Mouse (Mus musculus) kidney, embryonic 15.5 days (tissue): ENCODE data around the gene Mapk14. TPM values are rescaled to one million over a fixed set of nuclear protein-coding genes. Genes with fewer than 3 reads are reported as not detected.
"Not testable (repeated sequence)": the region's sequence is repeated elsewhere in the genome, so short reads cannot be mapped to it uniquely, and the experiment has no call there.

Experiments
- ATAC-seq: fragments of 200-750 bp; cut with Nextera tagmentation; replicated peaks from 2 replicates; pipeline ENCODE4 v1.8.0; 2017; ENCODE audit warnings: moderate TSS enrichment; ENCODE audit not compliant: low FRiP score
- H3K27ac ChIP-seq: fragments of 300-500 bp; sonication (generic); 2 replicates; pipeline ENCODE4 v1.5.1; 2015; ENCODE audit warnings: mild to moderate bottlenecking, inconsistent platforms
- H3K27me3 ChIP-seq: fragments of 300-500 bp; sonication (generic); 2 replicates; pipeline ENCODE4 v1.6.1; 2015; ENCODE audit warnings: inconsistent platforms
- H3K36me3 ChIP-seq: fragments of 300-500 bp; sonication (generic); 2 replicates; pipeline ENCODE4 v1.6.1; 2015; ENCODE audit warnings: inconsistent platforms
- H3K4me1 ChIP-seq: fragments of 300-500 bp; sonication (generic); 2 replicates; pipeline ENCODE4 v1.6.1; 2015; ENCODE audit warnings: inconsistent platforms
- H3K4me2 ChIP-seq: fragments of 300-500 bp; sonication (generic); 2 replicates; pipeline ENCODE4 v1.6.1; 2015; ENCODE audit warnings: moderate library complexity, mild to moderate bottlenecking, inconsistent platforms
- H3K4me3 ChIP-seq: fragments of 300-500 bp; sonication (generic); replicated peaks from 2 replicates; pipeline ENCODE4 v1.5.1; 2015; ENCODE audit warnings: mild to moderate bottlenecking, inconsistent platforms
- H3K9ac ChIP-seq: fragments of 300-500 bp; sonication (generic); 2 replicates; pipeline ENCODE4 v1.6.1; 2015; ENCODE audit warnings: mild to moderate bottlenecking, inconsistent platforms
- H3K9me3 ChIP-seq: fragments of 300-500 bp; sonication (generic); replicated peaks from 2 replicates; pipeline ENCODE4 v1.6.1; 2016; ENCODE audit warnings: inconsistent platforms
- WGBS: fragments of 180-500 bp; shearing (Covaris S2); methylation state at CpG from one replicate; pipeline ENCODE4 v1.1.7; 2015; ENCODE audit warnings: mixed read lengths; 5-methylcytosine and 5-hydroxymethylcytosine counted together
- polyA plus RNA-seq: library from polyadenylated mRNA; unstranded; fragments of >200 nt; fragmentation: Nextera tagmentation; extraction: Ambion mirVana; gene quantifications from 2 replicates; pipeline ENCODE4 v1.2.1, GENCODE M21; 2015

Mapk14 gene
- polyA plus RNA-seq, 1 experiment from 2014 or later = 47.3 TPM

DNA sequence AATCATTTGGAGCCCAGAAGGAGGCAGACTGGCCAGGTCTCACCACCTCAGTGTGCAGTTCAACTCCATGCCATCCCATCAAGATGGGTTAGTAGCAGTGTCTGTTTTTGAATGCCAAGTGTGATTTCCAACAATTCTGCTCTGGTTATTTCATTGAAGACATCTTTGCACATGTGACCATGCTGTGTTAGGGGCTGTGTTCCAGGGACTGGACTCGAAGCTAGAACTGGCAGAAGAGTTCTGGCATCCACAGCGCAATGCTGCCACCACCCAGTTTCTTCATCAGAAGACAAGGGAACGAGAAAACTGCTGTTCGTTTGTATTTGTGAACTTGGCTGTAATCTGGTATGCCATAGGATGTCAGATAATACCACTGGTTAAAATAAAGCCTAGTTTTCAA lies 56.9 kb downstream of the Mapk14 start:
- peaks cover 59% of the 10 kb centered on the region for H3K36me3 ChIP-seq

DNA sequence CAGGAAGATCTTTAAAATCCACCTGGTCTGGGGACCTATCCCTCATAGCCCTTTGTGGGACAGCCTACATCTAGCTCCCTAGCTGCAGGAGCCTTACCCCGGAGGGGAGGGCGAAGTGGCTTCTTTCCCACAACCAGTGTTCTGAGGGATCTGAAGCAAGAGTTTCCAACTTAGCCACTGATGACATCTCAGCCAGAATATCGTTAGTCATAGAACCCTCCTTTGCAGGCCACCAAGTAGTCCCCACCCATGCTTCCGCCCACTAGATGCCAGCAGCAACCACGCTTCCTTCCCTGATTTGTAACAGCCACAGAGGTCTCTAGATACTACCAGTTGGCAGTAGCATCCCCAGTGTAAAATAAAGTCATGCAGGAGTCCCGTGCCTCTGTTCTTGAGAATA lies 59.5 kb downstream of the Mapk14 start:
- no peaks in the 10 kb centered on the region for H3K4me1 ChIP-seq
- H3K4me2 ChIP-seq = no peak overlapping the region
- ATAC-seq = no peak
- H3K27me3 ChIP-seq = no peaks in the 10 kb centered on the region
- 75% methylated on average over 6 of the region's 6 CpGs for WGBS
- H3K27ac ChIP-seq = no peak overlapping the region
- H3K9me3 ChIP-seq = no peaks in the 10 kb centered on the region
- no peak overlapping the region for H3K4me3 ChIP-seq
- peaks cover 34% of the 10 kb centered on the region for H3K36me3 ChIP-seq
- no peak overlapping the region for H3K9ac ChIP-seq

More for the DNA sequence above, 56.9 kb downstream of the Mapk14 start:
- no peaks in the 10 kb centered on the region for H3K9me3 ChIP-seq
- no peaks in the 10 kb centered on the region for H3K4me1 ChIP-seq
- ATAC-seq = no peak
- no peak overlapping the region for H3K4me3 ChIP-seq
- 87% methylated on average over 4 of the region's 4 CpGs for WGBS
- H3K4me2 ChIP-seq = no peak overlapping the region
- H3K27ac ChIP-seq = no peak overlapping the region
- no peaks in the 10 kb centered on the region for H3K27me3 ChIP-seq
- H3K9ac ChIP-seq = no peak overlapping the region

DNA sequence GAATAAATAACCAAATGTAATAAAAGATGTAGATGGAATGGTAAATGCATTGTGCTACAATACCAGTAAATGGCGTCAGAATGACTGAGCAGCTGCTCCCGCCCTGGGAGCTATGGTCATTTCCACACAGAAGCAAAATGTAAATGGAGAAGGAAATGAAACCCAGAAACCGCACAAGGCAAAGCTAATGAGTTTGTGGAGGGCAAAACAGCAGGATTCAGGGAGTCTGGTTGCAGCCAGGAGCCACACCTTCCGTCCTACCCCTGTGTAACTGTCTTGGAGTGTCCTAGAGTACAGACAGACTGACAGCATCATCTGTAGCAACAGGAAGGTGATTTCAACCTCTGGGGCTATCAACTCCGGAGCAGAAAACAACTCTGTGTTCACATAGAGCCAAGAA lies 65.3 kb downstream of the Mapk14 start:
- no peak for ATAC-seq
- Histone ChIP-seq H3K4me3 (no peak overlapping the region), H3K27me3 (no peaks in the 10 kb centered on the region), H3K9ac (no peak overlapping the region), H3K9me3 (no peaks in the 10 kb centered on the region), H3K36me3 (no peaks in the 10 kb centered on the region), H3K27ac (no peak overlapping the region), H3K4me1 (no peaks in the 10 kb centered on the region), H3K4me2 (no peak overlapping the region)
- 51% methylated on average over 5 of the region's 5 CpGs for WGBS

DNA sequence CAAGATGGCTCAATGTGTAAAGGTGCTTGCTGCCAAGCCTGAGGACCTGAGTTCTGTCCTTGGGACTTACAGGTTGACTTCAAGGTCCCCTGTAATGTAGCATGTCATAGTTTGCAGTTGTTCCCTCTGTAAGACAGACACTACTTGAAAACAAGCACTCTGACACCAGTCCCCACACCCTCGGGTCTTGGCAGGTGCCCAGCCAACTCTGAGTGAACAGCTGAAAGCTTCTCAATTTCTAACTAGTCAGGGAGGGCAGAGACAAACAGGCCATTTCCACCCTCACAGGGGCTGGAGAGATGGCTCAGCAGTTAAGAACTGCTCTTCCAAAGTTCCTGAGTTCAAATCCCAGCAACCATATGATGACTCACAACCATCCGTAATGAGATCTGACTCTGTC lies 66.3 kb downstream of the Mapk14 start:
- no peak overlapping the region for H3K4me2 ChIP-seq
- H3K27me3 ChIP-seq = no peaks in the 10 kb centered on the region
- H3K36me3 ChIP-seq = no peaks in the 10 kb centered on the region
- no peaks in the 10 kb centered on the region for H3K4me1 ChIP-seq
- H3K9me3 ChIP-seq = no peaks in the 10 kb centered on the region
- H3K27ac ChIP-seq = no peak overlapping the region
- no peak overlapping the region for H3K4me3 ChIP-seq
- H3K9ac ChIP-seq = no peak overlapping the region
- WGBS = 66% methylated on average over 2 of the region's 2 CpGs
- no peak for ATAC-seq

DNA sequence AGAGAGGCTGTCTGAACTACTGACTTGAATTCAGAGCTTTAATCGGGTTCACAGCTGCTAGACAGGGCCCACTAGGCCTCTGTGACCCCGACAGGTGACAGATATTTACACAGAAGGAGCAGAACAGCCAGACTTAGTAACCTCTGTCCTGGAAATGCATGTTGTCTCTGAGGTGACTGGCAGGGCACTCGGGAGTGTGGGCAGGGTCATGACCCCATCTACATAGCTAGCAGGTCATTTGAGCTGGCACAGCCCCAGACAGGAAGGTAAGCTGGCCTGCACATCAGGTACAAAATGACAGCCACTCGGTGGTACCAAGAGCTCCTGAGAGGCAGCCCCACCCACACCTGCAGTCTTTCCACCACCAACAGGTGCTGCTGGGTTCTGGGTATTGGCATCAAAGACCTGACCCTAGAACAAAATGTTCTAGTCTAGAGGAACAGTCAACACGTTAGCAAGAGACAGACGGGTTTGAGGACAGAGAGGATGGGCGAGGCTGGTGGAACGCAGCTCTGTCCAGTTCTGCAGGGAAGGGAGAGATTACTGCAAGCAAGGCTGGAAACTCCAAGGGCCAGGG lies 69.7 kb downstream of the Mapk14 start:
- Histone ChIP-seq H3K27me3 (no peaks in the 10 kb centered on the region), H3K9me3 (no peaks in the 10 kb centered on the region), H3K4me2 (no peak overlapping the region), H3K4me3 (no peak overlapping the region), H3K4me1 (no peaks in the 10 kb centered on the region), H3K36me3 (no peaks in the 10 kb centered on the region), H3K9ac (no peak overlapping the region), H3K27ac (no peak overlapping the region)
- 58% methylated on average over 8 of the region's 8 CpGs for WGBS
- ATAC-seq = no peak

DNA sequence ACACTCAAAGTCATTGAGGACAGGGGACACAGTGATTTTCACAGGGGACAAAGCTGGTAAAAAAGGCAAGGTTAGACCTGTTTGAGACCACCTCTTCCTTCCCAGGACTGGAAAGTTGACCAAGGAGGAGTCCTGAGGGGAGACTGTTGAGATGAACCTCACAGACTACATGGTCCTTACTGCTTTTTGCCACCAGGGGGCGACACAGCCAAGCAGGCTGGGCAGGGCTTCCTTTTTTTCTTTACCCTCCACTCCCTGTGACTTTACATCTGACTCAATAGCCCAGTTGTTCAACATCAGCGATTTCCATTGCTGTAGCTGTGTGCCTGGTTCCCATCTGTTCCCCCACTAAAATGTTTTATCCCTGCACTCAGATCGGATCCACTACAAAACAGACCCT lies 70.7 kb downstream of the Mapk14 start:
- Histone ChIP-seq H3K9ac (no peak overlapping the region), H3K4me1 (no peaks in the 10 kb centered on the region), H3K4me3 (no peak overlapping the region), H3K27me3 (no peaks in the 10 kb centered on the region), H3K36me3 (no peaks in the 10 kb centered on the region), H3K9me3 (no peaks in the 10 kb centered on the region), H3K4me2 (no peak overlapping the region), H3K27ac (no peak overlapping the region)
- 7% methylated on average over 3 of the region's 3 CpGs for WGBS
- ATAC-seq = no peak

DNA sequence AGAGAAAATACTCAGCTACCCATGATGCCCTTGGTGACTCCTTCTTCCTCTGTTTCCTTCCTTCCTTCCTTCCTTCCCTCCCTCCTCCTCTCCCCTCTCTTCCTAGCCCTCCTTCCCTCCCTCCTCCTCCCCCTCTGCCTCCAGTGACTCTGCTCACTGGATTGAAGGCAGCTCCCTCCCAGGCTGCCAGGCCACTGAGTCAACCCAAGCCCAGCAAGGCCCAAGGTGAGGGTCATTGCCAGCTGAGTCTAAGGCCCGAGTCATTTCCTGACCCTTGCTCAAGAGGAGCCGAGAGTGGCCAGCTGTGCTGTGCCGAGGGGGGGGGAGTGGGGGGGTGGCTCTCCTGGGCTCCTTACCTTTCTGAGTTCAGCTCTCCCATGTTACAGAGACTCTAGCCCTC lies 75.1 kb downstream of the Mapk14 start:
- no peak overlapping the region for H3K27ac ChIP-seq
- WGBS = 56% methylated on average over 3 of the region's 3 CpGs
- no peaks in the 10 kb centered on the region for H3K36me3 ChIP-seq
- peaks cover 36% of the 10 kb centered on the region for H3K27me3 ChIP-seq
- H3K4me2 ChIP-seq = no peak overlapping the region
- no peak for ATAC-seq
- H3K9me3 ChIP-seq = no peaks in the 10 kb centered on the region
- H3K9ac ChIP-seq = no peak overlapping the region
- peaks cover 23% of the 10 kb centered on the region for H3K4me1 ChIP-seq
- H3K4me3 ChIP-seq = no peak overlapping the region

DNA sequence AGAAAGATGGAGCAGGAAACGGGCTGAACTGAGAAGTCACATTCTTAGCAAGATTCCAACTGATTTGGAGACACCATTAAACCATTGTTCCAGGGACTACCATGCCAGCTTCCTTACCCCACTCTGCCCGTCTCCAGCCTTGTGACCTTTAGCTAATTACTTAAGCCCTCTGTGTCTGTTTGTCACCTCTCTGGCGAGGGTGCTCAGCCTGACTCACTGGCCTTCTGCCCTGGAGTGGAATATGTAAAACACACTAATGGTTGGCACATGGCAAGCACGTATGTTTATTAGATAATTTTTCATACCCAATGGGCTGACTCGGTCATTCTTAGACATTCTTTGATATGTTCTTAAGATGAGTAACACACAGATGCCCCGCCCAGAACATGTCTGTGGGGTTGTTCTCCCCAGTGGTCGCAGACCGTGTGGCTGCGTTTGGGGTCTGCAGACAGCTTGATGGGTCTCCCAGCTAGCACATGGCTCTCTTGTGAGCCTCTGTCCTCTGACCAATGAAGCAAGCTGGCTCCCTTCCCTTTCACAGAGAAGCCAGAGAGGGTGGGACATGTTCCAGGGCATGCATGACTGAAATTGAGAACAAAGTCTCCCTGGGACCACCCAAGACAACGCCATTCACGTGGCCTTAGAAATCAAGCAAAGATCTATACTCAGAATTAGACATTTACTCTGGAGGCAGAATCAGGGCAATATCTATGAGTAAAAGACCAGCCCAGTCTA lies 75.8 kb downstream of the Mapk14 start:
- no peak for ATAC-seq
- 76% methylated on average over 11 of the region's 11 CpGs for WGBS
- no peak overlapping the region for H3K27ac ChIP-seq

DNA sequence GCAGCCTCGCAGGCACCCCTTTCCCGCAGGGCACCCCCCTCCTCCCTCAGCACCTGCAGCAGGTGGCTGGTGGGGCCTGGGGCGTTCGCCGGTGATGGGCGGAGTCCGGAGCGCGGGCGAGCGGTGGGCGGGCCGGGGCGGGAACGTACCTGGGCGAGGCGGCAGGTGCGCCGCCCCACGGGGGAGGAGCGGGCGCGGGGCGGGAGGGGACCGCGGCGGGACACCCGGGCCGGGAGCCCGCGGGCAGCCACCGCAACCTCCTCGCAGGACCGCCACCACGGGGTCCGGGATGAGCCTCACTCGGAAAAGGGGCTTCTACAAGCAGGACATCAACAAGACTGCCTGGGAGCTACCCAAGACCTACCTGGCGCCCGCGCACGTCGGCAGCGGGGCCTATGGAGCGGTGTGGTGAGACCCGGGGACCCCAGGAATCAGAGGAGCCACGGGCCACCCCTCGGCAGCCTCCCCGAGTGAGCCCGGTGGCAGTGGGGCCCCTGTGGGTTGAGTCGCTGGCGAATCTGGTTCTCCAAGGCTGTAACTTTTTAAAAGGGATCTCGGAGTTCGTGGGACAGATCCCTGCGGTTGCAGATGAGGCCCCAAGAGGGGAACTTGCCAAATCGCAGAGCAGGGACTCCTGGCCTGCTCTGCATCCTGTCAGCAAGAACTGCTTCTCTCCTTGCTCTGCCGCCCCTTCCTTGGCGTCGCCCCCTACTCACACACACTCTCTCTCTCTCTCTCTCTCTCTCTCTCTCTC lies 78.2 kb downstream of the Mapk14 start, which contains the start of gene Mapk13:
Gene Mapk13, plus strand, starts transcription at position 177 of the 754 bp plus-strand sequence.
- Histone ChIP-seq H3K4me1 (peaks cover 23% of the 10 kb centered on the region), H3K9ac (peak within 1 kb of the TSS; percentile 61), H3K4me3 (peak within 1 kb of the TSS; percentile 56), H3K4me2 (peak within 1 kb of the TSS; percentile 91), H3K27ac (peak within 1 kb of the TSS; percentile 52), H3K27me3 (peaks cover 40% of the 10 kb centered on the region), H3K36me3 (no peaks in the 10 kb centered on the region), H3K9me3 (no peaks in the 10 kb centered on the region)
- peak; percentile 33; the same call in 1 of the 2 replicates for ATAC-seq
- WGBS = under 1% methylated on average over 56 of the region's 58 CpGs

More for the DNA sequence above, 75.8 kb downstream of the Mapk14 start:
- no peaks in the 10 kb centered on the region for H3K9me3 ChIP-seq
- no peak overlapping the region for H3K4me3 ChIP-seq
- H3K4me1 ChIP-seq = peaks cover 23% of the 10 kb centered on the region
- H3K4me2 ChIP-seq = no peak overlapping the region
- H3K27me3 ChIP-seq = peaks cover 40% of the 10 kb centered on the region
- no peaks in the 10 kb centered on the region for H3K36me3 ChIP-seq
- H3K9ac ChIP-seq = no peak overlapping the region

DNA sequence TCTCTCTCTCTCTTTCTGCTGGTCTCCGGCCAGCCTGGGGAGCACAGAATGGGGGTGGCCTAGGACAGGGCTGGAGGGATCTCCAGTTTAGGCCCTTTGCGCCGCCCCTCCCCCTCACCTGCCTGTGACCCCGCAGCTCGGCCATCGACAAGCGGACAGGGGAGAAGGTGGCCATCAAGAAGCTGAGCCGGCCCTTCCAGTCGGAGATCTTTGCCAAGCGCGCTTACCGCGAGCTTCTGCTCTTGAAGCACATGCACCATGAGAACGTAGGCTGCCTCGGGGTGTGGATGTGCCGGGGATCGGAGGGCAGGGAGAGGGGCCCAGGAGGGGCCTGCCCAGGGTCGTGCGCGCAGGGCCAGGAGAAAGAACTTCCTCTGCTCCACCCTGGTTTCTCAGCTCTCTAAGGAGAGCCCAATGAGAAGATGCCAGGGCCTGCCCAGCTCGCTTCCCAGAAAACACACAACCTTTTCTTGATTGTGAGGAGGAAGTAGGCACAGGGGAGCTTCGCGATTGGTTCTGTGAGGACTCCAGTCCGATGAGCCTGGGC lies 78.8 kb downstream of the Mapk14 start:
- 0 out of 2 replicates have a peak, but pooled peaks have one; percentile 27 for ATAC-seq
- H3K36me3 ChIP-seq = no peaks in the 10 kb centered on the region
- peak overlapping the region; percentile 56 for H3K4me3 ChIP-seq
- peaks cover 40% of the 10 kb centered on the region for H3K27me3 ChIP-seq
- 7% methylated on average over 24 of the region's 24 CpGs for WGBS
- H3K27ac ChIP-seq = peak overlapping the region; percentile 52
- peaks cover 23% of the 10 kb centered on the region for H3K4me1 ChIP-seq
- peak overlapping the region; percentile 91 for H3K4me2 ChIP-seq
- no peaks in the 10 kb centered on the region for H3K9me3 ChIP-seq
- peak overlapping the region; percentile 61 for H3K9ac ChIP-seq

DNA sequence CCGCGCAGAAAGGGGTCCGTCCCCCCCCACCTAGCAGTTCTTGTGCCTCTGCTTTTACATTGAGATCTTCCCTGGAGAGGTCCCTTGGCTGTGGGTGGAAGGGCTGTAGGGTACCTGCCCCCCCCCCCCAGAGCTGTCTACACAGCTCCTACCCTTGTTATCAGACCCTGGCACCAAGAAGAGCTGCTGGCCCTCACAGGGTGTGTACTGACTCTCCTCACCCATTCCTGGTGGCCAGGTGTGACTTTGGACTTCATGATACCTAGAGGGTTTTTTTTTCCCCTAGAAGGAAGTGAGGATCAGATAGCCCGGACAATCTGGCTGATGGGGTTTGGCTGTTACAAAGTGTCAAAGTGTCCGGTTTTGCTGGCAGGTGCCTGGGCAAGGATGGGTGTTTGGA lies 80.2 kb downstream of the Mapk14 start:
- no peak overlapping the region for H3K9ac ChIP-seq
- WGBS = 89% methylated on average over 5 of the region's 5 CpGs
- H3K4me1 ChIP-seq = peaks cover 23% of the 10 kb centered on the region
- no peak overlapping the region for H3K4me2 ChIP-seq
- no peak overlapping the region for H3K27ac ChIP-seq
- no peak for ATAC-seq
- H3K36me3 ChIP-seq = no peaks in the 10 kb centered on the region
- peaks cover 40% of the 10 kb centered on the region for H3K27me3 ChIP-seq
- no peaks in the 10 kb centered on the region for H3K9me3 ChIP-seq
- no peak overlapping the region for H3K4me3 ChIP-seq

DNA sequence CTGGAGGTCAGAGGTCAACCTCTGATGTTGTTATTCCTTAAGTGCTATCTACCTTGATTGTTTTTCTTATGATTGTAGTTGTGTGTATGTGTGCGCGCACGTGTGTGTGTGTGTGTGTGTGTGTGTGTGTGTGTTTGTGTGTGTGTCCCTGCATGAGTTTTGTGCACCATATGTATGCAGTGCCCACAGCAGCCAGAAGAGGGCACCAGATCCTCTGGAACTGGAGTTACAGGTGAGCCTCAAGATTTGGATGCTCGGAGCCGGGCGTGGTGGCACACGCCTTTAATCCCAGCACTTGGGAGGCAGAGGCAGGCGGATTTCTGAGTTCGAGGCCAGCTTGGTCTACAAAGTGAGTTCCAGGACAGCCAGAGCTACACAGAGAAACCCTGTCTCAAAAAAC lies 83.2 kb downstream of the Mapk14 start:
- Histone ChIP-seq H3K4me1 (peaks cover 16% of the 10 kb centered on the region), H3K27me3 (peaks cover 23% of the 10 kb centered on the region)
- not testable (repeated sequence) for H3K9ac ChIP-seq, H3K27ac ChIP-seq, H3K4me2 ChIP-seq, H3K4me3 ChIP-seq, H3K36me3 ChIP-seq, ATAC-seq, H3K9me3 ChIP-seq
- WGBS = 97% methylated on average over 9 of the region's 9 CpGs
